Mouse (Mus musculus) heart, adult 8-10 months (tissue): ENCODE measurements around the gene Atg2a. TPM values are rescaled to one million over a fixed set of nuclear protein-coding genes. Genes with fewer than 3 reads are reported as not detected.
"Not testable (repeated sequence)": the region's sequence is repeated elsewhere in the genome, so short reads cannot be mapped to it uniquely, and the experiment has no call there.

ENCODE experiments used
- DNase-seq: peaks from one replicate; pipeline ENCODE4 v3.0.0; 2022; ENCODE audit warnings: low spot score
- microRNA-seq: library from miRNA; unstranded; fragments of <30 nt; microRNA quantifications from one replicate; pipeline ENCODE4 v1.2.0, GENCODE M21; 2022
- total RNA-seq, 4 experiments: library from RNA; stranded (reverse); gene quantifications; 2 replicates each; pipeline ENCODE4 v1.2.4; 2022

Atg2a gene
- total RNA-seq, 4 experiments from 2014 or later = 22.3 to 28.0 (median 25.8) TPM

DNA sequence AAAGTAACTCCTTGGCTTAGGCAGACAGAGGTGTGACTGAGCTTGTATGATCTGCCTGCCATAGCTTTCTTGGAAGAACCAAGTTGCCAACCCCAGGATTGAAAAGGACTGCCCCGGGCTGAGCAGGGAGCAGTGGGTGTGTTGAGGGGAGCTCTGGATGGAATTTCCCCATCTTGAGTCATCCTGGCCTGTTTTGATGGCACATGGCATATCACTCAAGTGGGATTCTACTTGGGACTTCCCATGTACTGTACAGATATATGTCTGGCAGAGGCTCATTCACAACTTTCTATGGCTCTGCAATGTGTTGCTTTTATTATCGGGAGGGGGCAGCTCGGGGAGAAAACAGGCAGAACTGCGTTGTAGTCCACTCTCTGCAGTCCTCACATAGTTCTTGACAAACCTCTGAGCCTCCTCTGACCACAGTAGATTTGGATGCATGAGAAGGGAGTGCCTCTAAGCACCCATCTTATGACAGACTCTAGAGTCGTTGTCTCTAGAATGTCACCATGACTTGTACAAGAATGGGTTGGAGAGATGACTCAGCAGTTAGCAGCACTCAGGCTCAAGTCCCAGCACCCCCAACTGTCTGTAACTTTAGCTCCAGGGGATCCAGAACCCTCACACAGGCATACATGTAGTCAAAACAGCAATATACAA, 55.2 kb downstream of the Atg2a start:
- DNase-seq = no peak

DNA sequence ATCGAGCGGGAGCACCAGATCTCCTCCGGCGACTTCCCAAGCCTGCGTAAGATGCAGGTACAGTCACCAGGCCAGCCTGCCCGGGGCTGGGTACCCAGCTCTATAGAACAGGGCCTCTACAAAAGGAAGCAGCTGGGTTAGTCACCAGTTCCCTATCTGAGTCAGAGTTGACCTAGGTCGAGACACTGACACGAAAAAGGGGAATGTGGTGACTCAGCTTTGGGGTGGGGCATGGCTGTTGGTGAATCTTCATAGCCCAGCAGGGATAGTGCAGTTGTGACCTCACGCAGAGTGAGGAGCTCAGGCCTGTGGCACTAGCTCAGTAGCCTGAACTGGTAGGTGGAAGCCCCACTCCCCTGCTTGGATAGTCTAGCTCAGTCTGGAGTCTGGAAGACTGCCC, 56.2 kb downstream of the Atg2a start:
- peak; percentile 74 for DNase-seq

DNA sequence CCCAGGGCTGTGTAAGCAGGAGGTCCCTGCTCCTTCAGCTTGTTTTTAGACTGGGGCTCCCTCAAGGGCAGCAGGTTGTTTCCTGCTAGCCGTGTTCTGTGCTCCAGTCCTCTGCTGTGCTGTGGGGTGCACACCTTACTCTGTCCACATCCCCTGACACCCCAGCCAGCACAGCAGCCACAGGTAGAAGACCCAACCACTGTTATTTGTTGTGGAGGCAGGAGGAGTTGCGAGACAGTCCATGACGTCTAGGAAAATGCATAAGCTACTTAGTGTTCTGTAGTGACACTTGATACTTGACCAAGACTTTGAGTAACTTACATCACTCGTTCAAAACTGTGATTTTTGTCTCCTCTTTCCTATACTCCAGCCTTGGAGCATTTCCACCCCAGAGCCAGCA, 57.5 kb downstream of the Atg2a start:
- DNase-seq = no peak

DNA sequence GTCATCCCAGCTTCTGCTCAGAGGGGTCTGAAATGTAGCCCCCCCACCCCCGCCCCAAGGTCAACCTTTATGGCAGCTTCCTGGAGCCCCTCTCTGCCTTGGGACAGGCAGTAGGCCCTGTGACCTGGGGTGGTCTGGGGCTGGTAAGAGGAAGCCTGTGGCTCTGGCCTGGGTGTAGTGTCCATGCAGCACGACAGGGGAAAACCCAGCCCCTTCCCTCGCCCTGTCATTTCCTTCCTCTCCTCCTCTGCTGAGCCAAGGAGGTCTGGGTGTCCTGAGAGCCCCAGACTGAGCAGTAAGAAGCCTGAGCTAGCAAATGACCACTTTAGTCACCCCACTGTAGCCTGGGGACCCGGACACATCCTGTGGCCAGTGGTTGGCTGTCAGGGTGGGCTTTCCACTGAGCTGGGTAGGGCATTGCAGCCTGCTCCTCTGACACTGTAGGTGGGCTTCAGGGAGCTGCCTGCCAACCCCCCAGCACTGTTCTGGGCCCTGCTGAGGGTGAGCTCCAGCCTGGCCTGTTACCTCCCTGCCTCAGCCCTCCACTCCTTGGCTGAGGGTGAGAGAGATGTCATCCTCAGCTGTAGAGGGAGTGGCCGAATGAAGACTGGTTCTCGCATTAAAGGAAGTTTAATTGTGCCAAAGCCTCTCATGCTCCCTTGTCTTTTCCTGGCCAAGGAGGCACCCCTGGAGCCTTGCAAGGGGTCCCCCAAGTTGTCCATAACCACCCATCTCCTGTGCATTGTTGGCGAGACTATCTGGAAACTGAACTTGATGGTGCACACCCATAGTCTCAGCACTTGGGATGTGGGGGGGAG, 58.2 kb downstream of the Atg2a start:
- no peak for DNase-seq

- DNase-seq = peak; percentile 80
These were observed 59.0 kb downstream of the Atg2a start for GRCm38 (mm10) chr19:6300402-6300841.

DNA sequence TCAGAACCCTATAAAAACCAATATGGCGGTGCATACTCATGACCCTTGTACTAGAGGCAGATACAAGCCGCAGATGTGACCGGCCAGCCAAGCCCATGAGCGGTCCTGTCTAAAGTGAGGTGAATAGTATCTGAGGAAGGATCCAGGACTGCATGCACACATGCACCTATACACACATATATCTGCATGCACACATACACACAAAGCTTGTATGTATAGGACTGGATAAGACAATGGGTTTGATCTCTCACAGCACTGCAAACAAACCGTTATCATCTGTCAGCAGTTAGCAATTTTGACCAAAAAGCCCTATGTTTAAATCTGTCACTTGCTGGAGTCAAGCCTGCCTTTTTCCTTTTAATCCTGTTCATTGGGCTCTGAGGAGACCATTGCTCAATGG, 60.6 kb downstream of the Atg2a start:
- DNase-seq = no peak

DNA sequence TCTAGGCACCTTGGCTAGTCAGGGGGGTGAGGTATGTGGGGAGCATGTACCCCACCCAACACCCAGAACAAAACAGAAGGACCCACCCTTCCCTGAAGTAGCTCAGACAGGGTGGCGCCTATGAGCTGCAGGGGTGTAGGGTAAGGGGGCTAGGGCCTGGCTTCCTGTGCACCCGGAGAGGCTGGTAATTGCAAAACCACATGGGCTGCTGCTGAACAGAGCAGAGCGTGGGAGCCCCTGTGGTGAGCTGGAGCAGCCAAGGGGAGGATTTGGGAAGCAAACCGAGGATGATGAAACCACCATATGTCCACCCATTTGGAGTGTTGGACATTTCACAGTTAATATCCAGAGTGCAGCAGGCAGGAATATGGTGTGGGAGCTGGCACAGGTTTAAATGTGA, 61.1 kb downstream of the Atg2a start:
- DNase-seq = peak; percentile 84

- no peak for DNase-seq
These were observed 62.4 kb downstream of the Atg2a start for GRCm38 (mm10) chr19:6303831-6304230.

DNA sequence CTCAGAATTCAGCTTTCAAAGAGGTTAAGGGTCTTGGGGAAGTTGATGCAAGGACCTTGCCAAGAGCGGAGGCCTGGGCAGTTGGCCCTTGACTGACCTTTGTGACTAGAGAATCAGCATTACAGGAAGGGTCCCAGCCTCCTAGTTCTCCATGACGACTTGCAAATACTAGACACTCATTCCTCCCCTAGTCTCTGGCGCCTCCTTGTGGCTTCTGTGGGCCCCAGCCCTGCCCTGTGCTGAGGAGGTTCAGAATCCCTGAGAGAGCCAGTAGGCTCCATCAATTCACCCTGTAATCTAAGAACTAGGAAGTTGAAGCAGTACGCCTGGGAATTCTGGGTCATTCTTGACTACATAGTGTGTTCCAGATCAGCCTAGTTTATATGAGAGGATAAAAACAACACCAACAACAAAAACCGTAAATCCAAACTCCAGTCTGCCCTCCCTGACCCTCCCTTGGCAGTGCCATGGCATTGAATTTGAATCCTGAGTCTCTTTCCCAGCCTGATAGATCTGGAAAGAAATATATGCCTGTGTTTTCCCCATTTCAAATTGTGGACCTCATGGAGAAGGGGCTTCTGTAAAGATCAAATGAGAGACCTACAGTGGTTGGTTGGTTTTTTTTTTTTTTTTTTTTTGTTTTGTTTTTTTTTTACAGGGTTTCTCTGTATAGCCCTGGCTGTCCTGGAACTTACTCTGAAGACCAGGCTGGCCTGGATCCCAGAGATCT, 63.5 kb downstream of the Atg2a start:
- DNase-seq = peak; percentile 95

DNA sequence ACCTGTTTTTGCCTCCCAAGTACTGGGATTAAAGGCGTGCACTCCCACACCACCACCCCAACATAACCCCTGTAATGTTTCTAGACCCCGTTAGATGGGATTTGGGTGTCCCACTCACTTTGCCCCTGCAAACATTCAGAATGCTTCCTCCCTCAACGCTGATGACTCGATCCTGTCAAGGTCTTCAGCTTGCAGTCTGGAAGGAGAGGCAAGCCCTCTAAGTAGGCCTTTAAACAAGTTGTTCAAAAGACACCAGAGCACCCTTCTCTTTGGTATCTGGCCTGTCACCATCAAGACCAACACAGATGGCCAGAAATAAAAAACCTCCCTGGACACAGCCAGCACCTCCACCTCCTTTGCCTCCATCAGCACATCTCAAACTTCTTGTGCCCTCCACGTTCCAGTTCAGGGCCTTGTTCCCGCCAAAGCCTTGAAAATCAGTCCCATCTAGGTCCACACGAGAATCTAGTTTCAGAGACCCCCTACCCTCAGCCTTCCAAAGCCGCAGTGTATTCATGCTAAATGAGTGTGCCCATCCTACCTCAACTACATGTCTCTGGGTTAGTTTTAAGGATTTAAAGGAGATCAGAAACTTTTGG, 64.1 kb downstream of the Atg2a start:
- DNase-seq = no peak

DNA sequence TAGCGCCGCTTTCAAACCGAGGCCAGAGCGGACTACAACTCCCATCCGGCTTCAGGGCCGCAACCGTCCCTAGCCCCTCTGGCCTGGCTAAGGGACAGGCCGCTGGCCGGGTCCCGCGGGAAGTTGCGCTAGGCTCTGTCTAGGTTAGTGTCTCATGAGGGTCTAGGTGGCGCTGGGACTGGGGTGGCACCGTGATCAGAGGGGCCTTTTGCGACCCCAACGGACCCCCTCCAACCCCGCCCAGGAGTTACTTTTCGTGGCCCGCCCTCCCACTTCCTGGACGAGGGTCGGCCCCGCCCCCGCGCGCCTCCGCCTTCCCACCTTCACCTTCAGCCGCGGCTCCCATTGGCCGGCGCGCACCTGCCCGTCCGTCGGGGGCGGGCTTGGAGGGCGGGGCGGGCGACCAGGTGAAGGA, 64.7 kb downstream of the Atg2a start, which contains the start of gene Cdc42bpg:
Cdc42bpg (plus strand) TSS at position 320 of the 415 bp plus-strand sequence.
- peak; percentile 83 for DNase-seq

GRCm38 (mm10) chr19:6306586-6306985, 65.1 kb downstream of the Atg2a start:
- DNase-seq = no peak

- no peak for DNase-seq
These were observed 66.5 kb downstream of the Atg2a start for GRCm38 (mm10) chr19:6307733-6308531.

DNA sequence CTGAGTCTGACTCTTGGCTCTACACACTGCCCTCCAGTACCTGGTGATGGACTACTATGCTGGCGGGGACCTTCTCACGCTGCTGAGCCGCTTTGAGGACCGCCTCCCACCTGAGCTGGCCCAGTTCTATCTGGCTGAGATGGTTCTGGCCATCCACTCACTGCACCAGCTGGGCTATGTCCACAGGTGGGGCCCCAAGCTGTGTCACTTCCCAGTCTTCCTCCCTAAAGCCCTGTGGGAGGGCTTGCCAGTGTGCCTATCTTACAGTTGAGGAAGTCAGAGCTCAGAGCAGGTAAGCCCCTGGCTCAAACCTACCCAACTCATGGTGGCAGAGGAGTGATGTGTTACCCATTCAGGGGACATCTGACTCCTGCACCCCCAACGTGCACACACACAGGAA, 68.7 kb downstream of the Atg2a start:
- DNase-seq = no peak

- DNase-seq = not testable (repeated sequence)
These were observed 70.3 kb downstream of the Atg2a start for GRCm38 (mm10) chr19:6311783-6312182.

Small RNA genes lying within 50 kb of the gene (microRNA-seq; reads per million reads assigned to microRNA genes)
- 37.0 reads per million, percentile 45 among the genes with 10 or more reads in this experiment for gene Mir192
- 29.4 reads per million, percentile 43 among the genes with 10 or more reads in this experiment for gene Mir194-2

Other genes with a start within 250 kb of the Atg2a start
- 10 to 100 TPM; 28.2 to 43.0 (median 35.8) TPM for gene Capn1, start 225.8 kb upstream of the Atg2a start, total RNA-seq
- 10 to 100 TPM; 18.9 to 21.7 (median 21.4) TPM for gene Syvn1, start 195.1 kb upstream of the Atg2a start, total RNA-seq
- gene Mrpl49, start 183.9 kb upstream of the Atg2a start, total RNA-seq = 10 to 100 TPM; 33.7 to 44.8 (median 40.9) TPM
- 100 to 1,000 TPM; 526 to 624 (median 583) TPM for gene Fau, start 183.8 kb upstream of the Atg2a start, total RNA-seq
- gene Znhit2, start 180.5 kb upstream of the Atg2a start, total RNA-seq = 10 to 100 TPM; 11.8 to 14.1 (median 13.0) TPM
- 1 to 10 TPM; 3.1 to 3.9 (median 3.2) TPM for gene Tm7sf2, start 173.3 kb upstream of the Atg2a start, total RNA-seq
- gene Vps51, start 164.4 kb upstream of the Atg2a start, total RNA-seq = 10 to 100 TPM; 18.3 to 23.7 (median 21.1) TPM
- gene Tmem262, start 161.6 kb upstream of the Atg2a start, total RNA-seq = not detected
- not detected for gene Gm28374, start 159.4 kb upstream of the Atg2a start, total RNA-seq
- 10 to 100 TPM; 15.4 to 20.8 (median 17.4) TPM for gene Zfpl1, start 156.7 kb upstream of the Atg2a start, total RNA-seq
- under 1 TPM in 1 of 4 experiments, not detected in 3; 0.16 TPM for gene Cdca5, start 156.7 kb upstream of the Atg2a start, total RNA-seq
- gene AC131692.1, start 147.2 kb upstream of the Atg2a start, total RNA-seq = not detected
- not detected for gene Naaladl1, start 135.9 kb upstream of the Atg2a start, total RNA-seq
- 10 to 100 TPM in 1 of 4 experiments, 1 to 10 TPM in 3; 8.0 to 10.4 (median 9.0) TPM for gene Sac3d1, start 123.0 kb upstream of the Atg2a start, total RNA-seq
- gene Snx15, start 113.4 kb upstream of the Atg2a start, total RNA-seq = 10 to 100 TPM; 14.8 to 18.0 (median 15.6) TPM
- 1 to 10 TPM in 1 of 4 experiments, under 1 TPM in 3; 0.31 to 1.4 (median 0.43) TPM for gene Batf2, start 100.7 kb upstream of the Atg2a start, total RNA-seq
- 10 to 100 TPM; 77.6 to 82.7 (median 79.4) TPM for gene Arl2, start 100.1 kb upstream of the Atg2a start, total RNA-seq
- gene Majin, start 57.3 kb upstream of the Atg2a start, total RNA-seq = not detected
- gene Gpha2, start 15.3 kb upstream of the Atg2a start, total RNA-seq = not detected
- gene Ppp2r5b, start 5.8 kb upstream of the Atg2a start, total RNA-seq = 10 to 100 TPM; 32.9 to 35.9 (median 34.4) TPM
- gene Ehd1, start 35.1 kb downstream of the Atg2a start, total RNA-seq = 10 to 100 TPM; 88.7 to 99.1 (median 92.3) TPM
- gene Cdc42bpg, start 64.8 kb downstream of the Atg2a start, total RNA-seq = 10 to 100 TPM; 14.7 to 17.1 (median 15.4) TPM
- gene Men1, start 93.3 kb downstream of the Atg2a start, total RNA-seq = 10 to 100 TPM in 3 of 4 experiments, 1 to 10 TPM in 1; 10.0 to 16.0 (median 12.3) TPM
- 10 to 100 TPM; 33.4 to 44.4 (median 34.7) TPM for gene Map4k2, start 99.5 kb downstream of the Atg2a start, total RNA-seq
- 100 to 1,000 TPM in 1 of 4 experiments, 10 to 100 TPM in 3; 84.3 to 103 (median 91.3) TPM for gene Sf1, start 122.0 kb downstream of the Atg2a start, total RNA-seq
- 1,000 to 10,000 TPM; 1,301 to 1,379 (median 1,330) TPM for gene Pygm, start 142.7 kb downstream of the Atg2a start, total RNA-seq
- gene Rasgrp2, start 157.7 kb downstream of the Atg2a start, total RNA-seq = 10 to 100 TPM; 31.2 to 51.0 (median 43.8) TPM
- gene Nrxn2, start 177.1 kb downstream of the Atg2a start, total RNA-seq = 1 to 10 TPM; 3.3 to 6.8 (median 4.1) TPM